Mouse (Mus musculus) telencephalon, adult 2 months (tissue): Measurements from ENCODE around the gene Ndufb3.
"Not testable (repeated sequence)": the region's sequence is repeated elsewhere in the genome, so short reads cannot be mapped to it uniquely, and the experiment has no call there.

Experiments
- DNase-seq: peaks from one replicate; pipeline ENCODE4 v3.0.0-alpha.2; 2011; ENCODE audit warnings: low read depth, low spot score

Gene Ndufb3

GRCm38 (mm10) chr1:58617076-58617475 lies 30.9 kb downstream of the Ndufb3 start:
- DNase-seq, result peak; percentile 39

- no peak for DNase-seq
Observed at GRCm38 (mm10) chr1:58617978-58618668, 31.9 kb downstream of the Ndufb3 start.

DNA sequence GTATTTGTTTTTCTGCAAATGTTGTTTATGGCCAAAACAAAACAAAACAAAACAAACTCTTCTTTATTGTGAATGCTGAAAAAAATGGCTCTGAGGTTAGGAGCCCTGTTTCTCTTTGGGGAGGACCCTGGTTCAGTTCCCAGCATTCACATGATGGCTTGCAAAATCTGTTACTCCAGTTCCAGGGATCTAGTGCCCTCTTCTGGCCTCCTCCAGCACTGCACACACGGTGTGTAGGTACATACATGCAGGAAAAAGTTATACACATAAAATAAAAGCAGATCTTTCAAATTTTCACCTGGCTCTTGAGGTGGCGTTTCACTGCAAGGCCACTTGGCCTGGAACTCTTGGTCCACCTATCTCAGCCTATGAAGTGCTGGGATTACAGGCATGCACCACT lies 32.6 kb downstream of the Ndufb3 start:
- DNase-seq, result no peak

GRCm38 (mm10) chr1:58621251-58621650 lies 35.1 kb downstream of the Ndufb3 start:
- no peak for DNase-seq

- peak; percentile 48 for DNase-seq
Observed at GRCm38 (mm10) chr1:58621996-58622748, 36.0 kb downstream of the Ndufb3 start.

DNA sequence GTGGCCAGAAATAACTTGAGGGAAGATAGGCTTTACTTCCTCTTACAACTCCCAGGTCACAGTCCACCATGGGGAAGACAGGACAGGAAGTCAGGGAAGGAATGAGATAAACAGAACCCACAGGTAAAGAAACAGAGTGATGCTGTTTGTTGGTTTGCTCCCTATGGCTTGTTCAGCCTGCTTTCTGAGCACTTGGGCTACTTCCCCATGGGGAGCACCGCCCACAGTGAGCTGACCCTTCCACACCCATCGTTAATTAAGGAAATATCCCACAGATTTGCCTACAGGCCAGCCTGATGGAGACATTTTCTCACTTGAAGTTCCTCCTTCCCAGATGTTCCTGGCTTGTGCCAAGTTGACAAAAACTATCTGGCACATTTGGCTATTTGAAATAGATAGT lies 42.7 kb downstream of the Ndufb3 start:
- not testable (repeated sequence) for DNase-seq
